Mouse (Mus musculus) CD4-positive, CD25-positive, alpha-beta regulatory T cell, adult 2 months (primary cell): Measurements from ENCODE around the gene Slc9a5.

Experiments
- DNase-seq: peaks from one replicate; pipeline ENCODE4 v3.0.0-alpha.2; 2012; ENCODE audit warnings: low read depth, low spot score

Gene Slc9a5

GRCm38 (mm10) chr8:105354549-105354948, 5.9 kb downstream of the Slc9a5 start:
- no peak for DNase-seq

- DNase-seq = peak; percentile 33
These were observed 6.8 kb downstream of the Slc9a5 start for GRCm38 (mm10) chr8:105355179-105356024.

- no peak for DNase-seq
These were observed 8.0 kb downstream of the Slc9a5 start for GRCm38 (mm10) chr8:105356681-105357080.

- DNase-seq = no peak
These were observed 10.6 kb downstream of the Slc9a5 start for GRCm38 (mm10) chr8:105359208-105359607.

GRCm38 (mm10) chr8:105359646-105360045, 11.0 kb downstream of the Slc9a5 start:
- no peak for DNase-seq

GRCm38 (mm10) chr8:105361751-105362702, 13.4 kb downstream of the Slc9a5 start:
- no peak for DNase-seq

- DNase-seq = peak; percentile 43
These were observed 18.5 kb downstream of the Slc9a5 start for GRCm38 (mm10) chr8:105367107-105367506.

- DNase-seq = no peak
These were observed 23.8 kb downstream of the Slc9a5 start for GRCm38 (mm10) chr8:105372473-105372872.

- no peak for DNase-seq
These were observed 24.4 kb downstream of the Slc9a5 start, which contains the start of gene Plekhg4 for GRCm38 (mm10) chr8:105373032-105373431. TSS of gene Plekhg4 (plus strand) at chr8:105373274.

GRCm38 (mm10) chr8:105374513-105374966, 25.9 kb downstream of the Slc9a5 start:
- peak; percentile 39 for DNase-seq

GRCm38 (mm10) chr8:105378673-105379072, 30.0 kb downstream of the Slc9a5 start:
- no peak for DNase-seq

- DNase-seq = no peak
These were observed 31.7 kb downstream of the Slc9a5 start for GRCm38 (mm10) chr8:105380308-105380707.

GRCm38 (mm10) chr8:105384070-105384469, 35.4 kb downstream of the Slc9a5 start:
- DNase-seq = no peak

- no peak for DNase-seq
These were observed 38.5 kb downstream of the Slc9a5 start for GRCm38 (mm10) chr8:105387151-105387550.

GRCm38 (mm10) chr8:105389096-105389495, 40.5 kb downstream of the Slc9a5 start:
- DNase-seq = no peak

- no peak for DNase-seq
These were observed 44.6 kb downstream of the Slc9a5 start for GRCm38 (mm10) chr8:105393089-105393787.

GRCm38 (mm10) chr8:105393915-105394314, 45.3 kb downstream of the Slc9a5 start:
- no peak for DNase-seq

GRCm38 (mm10) chr8:105397747-105398146, 49.1 kb downstream of the Slc9a5 start:
- peak; percentile 43 for DNase-seq

- no peak for DNase-seq
These were observed 51.4 kb downstream of the Slc9a5 start for GRCm38 (mm10) chr8:105400016-105400415.

- DNase-seq = no peak
These were observed 54.8 kb downstream of the Slc9a5 start for GRCm38 (mm10) chr8:105403467-105403866.

- no peak for DNase-seq
These were observed 55.9 kb downstream of the Slc9a5 start for GRCm38 (mm10) chr8:105404496-105404895.
